Mouse (Mus musculus): ENCODE data around the gene Fam186a.

DNA sequence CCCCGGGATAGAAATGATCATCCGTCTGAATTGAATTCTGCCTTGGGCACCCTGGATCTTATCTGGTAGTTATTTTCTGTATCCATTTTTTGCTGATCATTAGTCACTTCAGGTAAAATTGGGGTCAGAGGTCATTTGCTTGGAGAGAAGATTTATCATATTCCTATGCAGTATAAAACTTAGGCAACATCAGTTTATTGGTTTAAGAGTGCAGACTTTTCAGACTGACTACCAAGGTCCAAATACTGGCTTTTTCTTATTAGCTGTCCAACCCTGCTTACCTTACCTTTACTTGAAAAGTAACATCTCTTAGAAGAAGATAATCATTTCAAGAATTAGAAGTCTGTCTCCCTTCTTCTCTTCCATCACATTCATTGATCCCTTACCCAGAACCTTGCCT, 12.9 kb upstream of the Fam186a start:
- TF ChIP-seq CTCF (IDR thresholded peaks at IDR 0.05) (no peak), POLR2A (IDR thresholded peaks at IDR 0.05; ENCODE audit: insufficient read depth, low read depth, low read length) (no peak), EP300 (IDR thresholded peaks at IDR 0.05; ENCODE audit: insufficient read depth, low read depth, low read length) (no peak)
